Mouse (Mus musculus) myocyte (in vitro differentiated cells): Measurements from ENCODE around the gene Esrrg. TPM values are rescaled to one million over a fixed set of nuclear protein-coding genes. Genes with fewer than 3 reads are reported as not detected.

ENCODE experiments used
- H3K27me3 ChIP-seq: one replicate; pipeline ENCODE4 v1.6.1; 2011; ENCODE audit not compliant: control insufficient read depth, insufficient read depth, insufficient read length
- H3K36me3 ChIP-seq: one replicate; pipeline ENCODE4 v1.6.1; 2011; ENCODE audit not compliant: control insufficient read depth, insufficient read depth
- H3K4me2 ChIP-seq: one replicate; pipeline ENCODE4 v1.6.1; 2011; ENCODE audit warnings: low read depth, control low read depth
- H3K4me3 ChIP-seq: one replicate; pipeline ENCODE4 v1.5.1; 2011; ENCODE audit warnings: mild to moderate bottlenecking, control low read depth, moderate library complexity
- H3K79me2 ChIP-seq: one replicate; pipeline ENCODE4 v1.6.1; 2011; ENCODE audit not compliant: control insufficient read depth, insufficient read depth
- H3ac ChIP-seq: one replicate; pipeline ENCODE4 v1.6.1; 2011; ENCODE audit not compliant: control insufficient read depth, insufficient read length
- CEBPB ChIP-seq: IDR thresholded peaks from 2 replicates; pipeline ENCODE4 v1.6.1; 2011; ENCODE audit warnings: mild to moderate bottlenecking, moderate library complexity; ENCODE audit not compliant: poor library complexity, insufficient read depth, severe bottlenecking
- E2F4 ChIP-seq: IDR thresholded peaks from one replicate; pipeline ENCODE4 v1.6.1; 2011; ENCODE audit warnings: mild to moderate bottlenecking, control low read depth, moderate library complexity; ENCODE audit not compliant: insufficient read depth
- MAX ChIP-seq: IDR thresholded peaks from one replicate; pipeline ENCODE4 v1.6.1; 2011; ENCODE audit warnings: low read depth, mild to moderate bottlenecking, control low read depth
- MYOD1 ChIP-seq, 3 experiments: IDR thresholded peaks; one replicate each; pipeline ENCODE4 v1.6.1; 2011; ENCODE audit warnings: control low read depth in 2 of 3, low read depth in 2 of 3, mild to moderate bottlenecking in 2 of 3, moderate library complexity in 1 of 3; ENCODE audit not compliant: insufficient read length in 2 of 3, control insufficient read depth in 1 of 3
- MYOG ChIP-seq, 3 experiments: IDR thresholded peaks; one replicate each; pipeline ENCODE4 v1.6.1; 2011; ENCODE audit warnings: control low read depth in 2 of 3, low read depth in 2 of 3, mild to moderate bottlenecking in 2 of 3; ENCODE audit not compliant: insufficient read length in 2 of 3, control insufficient read depth in 1 of 3, insufficient read depth in 1 of 3
- POLR2A ChIP-seq: IDR thresholded peaks from one replicate; pipeline ENCODE4 v1.6.1; 2011; ENCODE audit warnings: low read depth, mild to moderate bottlenecking, control low read depth, moderate library complexity; ENCODE audit not compliant: insufficient read length
- POLR2AphosphoS2 ChIP-seq: IDR thresholded peaks from one replicate; pipeline ENCODE4 v1.6.1; 2011; ENCODE audit warnings: low read depth, control low read depth; ENCODE audit not compliant: insufficient read length
- REST ChIP-seq: IDR thresholded peaks from one replicate; pipeline ENCODE4 v1.6.1; 2011; ENCODE audit warnings: mild to moderate bottlenecking, control low read depth, moderate library complexity; ENCODE audit not compliant: insufficient read depth, insufficient read length
- SRF ChIP-seq: IDR thresholded peaks from one replicate; pipeline ENCODE4 v1.6.1; 2011; ENCODE audit warnings: low read depth; ENCODE audit not compliant: control insufficient read depth, insufficient read length
- TCF12 ChIP-seq: IDR thresholded peaks from one replicate; pipeline ENCODE4 v1.6.1; 2011; ENCODE audit warnings: mild to moderate bottlenecking, control low read depth; ENCODE audit not compliant: poor library complexity, insufficient read depth, severe bottlenecking
- TCF3 ChIP-seq: IDR thresholded peaks from one replicate; pipeline ENCODE4 v1.6.1; 2011; ENCODE audit warnings: low read depth, control low read depth; ENCODE audit not compliant: insufficient read length
- USF1 ChIP-seq: IDR thresholded peaks from one replicate; pipeline ENCODE4 v1.6.1; 2011; ENCODE audit warnings: low read depth, mild to moderate bottlenecking, control low read depth, moderate library complexity
- polyA plus RNA-seq: library from polyadenylated mRNA; unstranded; fragments of >200 nt; fragmentation: generic; extraction: Trizol; gene quantifications from one replicate; pipeline ENCODE4 v1.2.1, GENCODE M21; 2012; ENCODE audit warnings: missing spikeins

Gene Esrrg
- polyA plus RNA-seq, 1 experiment, result 0.20 TPM

DNA sequence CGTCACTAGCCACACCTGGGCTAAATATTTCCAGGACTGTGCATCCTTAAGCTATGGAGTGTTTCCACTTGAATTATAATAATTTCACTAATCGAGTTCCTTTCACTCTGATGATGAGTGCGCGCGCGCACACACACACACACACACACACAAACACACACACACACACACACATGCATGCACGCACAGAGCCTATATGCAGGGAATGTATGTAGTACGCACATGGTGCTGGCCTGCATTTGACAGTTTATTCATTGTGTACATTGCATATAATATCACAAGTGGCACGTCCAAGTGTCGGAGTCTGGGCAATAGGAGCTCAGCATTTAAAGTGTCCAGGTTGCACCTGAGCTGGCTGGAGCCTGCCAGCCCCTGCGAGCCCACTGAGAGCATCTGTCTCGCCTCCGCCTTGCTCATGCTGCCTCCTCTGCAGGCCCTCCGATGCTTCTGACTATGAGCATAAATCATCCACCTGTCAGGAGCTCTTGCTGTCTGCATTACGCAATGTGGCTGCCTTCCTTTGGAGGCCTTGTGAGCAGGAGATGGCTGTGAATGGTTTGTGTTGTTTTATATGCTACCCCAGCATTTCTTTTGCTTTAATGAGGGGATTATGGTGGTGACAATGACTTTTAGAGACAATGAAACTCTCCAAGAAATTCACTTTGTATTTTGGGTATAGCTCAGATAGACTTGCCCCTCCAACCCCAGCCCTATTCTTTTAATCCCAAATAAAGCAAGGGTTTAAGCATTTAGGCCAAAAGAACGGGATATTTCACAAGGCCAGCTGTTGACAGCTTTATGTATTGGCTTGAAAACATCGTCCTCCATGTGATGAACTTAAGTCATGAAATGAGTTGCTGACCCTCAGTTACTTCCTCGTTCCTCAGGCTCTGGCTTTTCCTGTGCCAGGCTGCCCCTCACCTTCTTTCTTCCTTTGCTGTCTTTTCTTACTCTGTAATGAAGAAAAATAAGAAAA lies 474.4 kb downstream of the Esrrg start:
- Histone ChIP-seq H3K4me2 (no peak overlapping the region), H3K36me3 (no peaks in the 10 kb centered on the region), H3K27me3 (no peaks in the 10 kb centered on the region), H3ac (no peak overlapping the region), H3K79me2 (no peaks in the 10 kb centered on the region), H3K4me3 (no peak overlapping the region)
- TF ChIP-seq SRF, result no peak
- no peak for TF ChIP-seq CEBPB
- no peak for TF ChIP-seq MAX
- no peak for TF ChIP-seq TCF12
- TF ChIP-seq MYOD1 (IDR thresholded peaks at IDR 0.05; ENCODE audit: control insufficient read depth in 1 of 3, insufficient read length in 2 of 3, low read depth in 2 of 3), result no peak
- no peak for TF ChIP-seq POLR2AphosphoS2
- TF ChIP-seq TCF3, result no peak

GRCm38 (mm10) chr1:188085116-188085879 lies 476.7 kb downstream of the Esrrg start:
- TF ChIP-seq MYOD1 (IDR thresholded peaks at IDR 0.05; ENCODE audit: control insufficient read depth in 1 of 3, insufficient read length in 2 of 3, low read depth in 2 of 3) (no peak), POLR2AphosphoS2 (no peak), SRF (no peak), MAX (no peak), USF1 (no peak), REST (no peak), E2F4 (no peak), MYOG (IDR thresholded peaks at IDR 0.05; ENCODE audit: control insufficient read depth in 1 of 3, insufficient read depth in 1 of 3, insufficient read length in 2 of 3, low read depth in 2 of 3) (no peak), CEBPB (no peak), TCF12 (no peak), POLR2A (no peak), TCF3 (no peak)
- Histone ChIP-seq H3K36me3 (no peaks in the 10 kb centered on the region), H3K79me2 (no peaks in the 10 kb centered on the region), H3K4me2 (no peak overlapping the region), H3ac (no peak overlapping the region), H3K27me3 (peaks cover 6% of the 10 kb centered on the region), H3K4me3 (no peak overlapping the region)

DNA sequence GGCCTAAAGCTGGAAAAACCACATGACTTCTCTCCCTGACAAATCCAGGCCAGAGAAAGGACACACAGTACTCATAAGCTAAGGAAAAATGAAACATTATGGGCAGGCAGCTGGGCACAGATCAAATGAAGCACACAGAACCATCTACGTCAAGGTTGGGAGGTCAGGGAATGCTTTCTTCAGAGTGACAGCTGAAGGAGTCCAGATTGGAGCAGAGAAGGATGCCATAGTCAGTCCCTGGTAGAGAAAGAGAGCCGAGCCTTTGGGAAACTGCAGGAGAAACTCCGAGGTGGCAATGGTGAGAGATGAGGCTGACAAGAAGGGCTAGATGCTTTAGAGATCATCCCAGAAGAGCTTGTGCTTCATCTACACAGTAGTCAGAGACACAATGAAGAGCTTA lies 485.1 kb downstream of the Esrrg start:
- TF ChIP-seq POLR2A (no peak), MYOD1 (IDR thresholded peaks at IDR 0.05; ENCODE audit: control insufficient read depth in 1 of 3, insufficient read length in 2 of 3, low read depth in 2 of 3) (no peak)
- Histone ChIP-seq H3K4me3 (no peak overlapping the region), H3K27me3 (peaks cover 6% of the 10 kb centered on the region), H3K79me2 (no peaks in the 10 kb centered on the region), H3K36me3 (no peaks in the 10 kb centered on the region), H3K4me2 (peak overlapping the region; percentile 9), H3ac (no peak overlapping the region)

DNA sequence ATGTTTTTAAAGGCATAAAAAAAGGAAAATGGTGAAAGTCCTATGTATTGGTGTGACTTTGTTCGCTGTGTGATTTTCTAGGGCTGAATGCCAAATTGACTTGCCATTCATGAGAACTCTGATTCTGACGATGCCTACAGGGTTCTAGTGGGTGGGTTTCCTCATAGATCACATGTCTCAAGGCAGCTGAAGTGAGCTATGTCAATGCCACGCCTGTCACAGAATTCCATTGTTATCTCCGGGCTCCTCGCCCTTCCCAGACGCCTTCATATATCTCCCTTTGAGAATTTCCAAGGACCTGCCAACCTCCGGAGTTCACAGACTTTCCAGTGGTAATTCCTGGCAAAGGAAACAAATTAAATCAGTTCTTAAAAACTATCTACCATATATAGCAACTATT lies 493.2 kb downstream of the Esrrg start:
- no peak overlapping the region for H3K4me2 ChIP-seq
- H3K36me3 ChIP-seq, result no peaks in the 10 kb centered on the region
- TF ChIP-seq SRF (no peak), MYOG (IDR thresholded peaks at IDR 0.05; ENCODE audit: control insufficient read depth in 1 of 3, insufficient read depth in 1 of 3, insufficient read length in 2 of 3, low read depth in 2 of 3) (no peak), USF1 (no peak), REST (no peak), POLR2AphosphoS2 (no peak), MAX (no peak), E2F4 (no peak), CEBPB (no peak), TCF3 (no peak), TCF12 (no peak), POLR2A (no peak), MYOD1 (IDR thresholded peaks at IDR 0.05; ENCODE audit: control insufficient read depth in 1 of 3, insufficient read length in 2 of 3, low read depth in 2 of 3) (no peak)
- no peaks in the 10 kb centered on the region for H3K27me3 ChIP-seq
- H3K79me2 ChIP-seq, result no peaks in the 10 kb centered on the region
- H3ac ChIP-seq, result no peak overlapping the region
- H3K4me3 ChIP-seq, result no peak overlapping the region

- TF ChIP-seq MYOG (IDR thresholded peaks at IDR 0.05; ENCODE audit: control insufficient read depth in 1 of 3, insufficient read depth in 1 of 3, insufficient read length in 2 of 3, low read depth in 2 of 3) (no peak), TCF12 (no peak), USF1 (no peak), POLR2A (no peak), MAX (no peak), MYOD1 (IDR thresholded peaks at IDR 0.05; ENCODE audit: control insufficient read depth in 1 of 3, insufficient read length in 2 of 3, low read depth in 2 of 3) (no peak), TCF3 (no peak), SRF (no peak), E2F4 (no peak), POLR2AphosphoS2 (no peak), CEBPB (no peak)
- Histone ChIP-seq H3K79me2 (no peaks in the 10 kb centered on the region), H3K27me3 (no peaks in the 10 kb centered on the region), H3ac (no peak overlapping the region), H3K4me2 (no peak overlapping the region), H3K36me3 (no peaks in the 10 kb centered on the region), H3K4me3 (no peak overlapping the region)
These were observed 494.6 kb downstream of the Esrrg start for GRCm38 (mm10) chr1:188103179-188103578.
